Mouse (Mus musculus) hindbrain, postnatal 0 days (tissue): ENCODE results near the gene Ppil1. TPM values are rescaled to one million over a fixed set of nuclear protein-coding genes. Genes with fewer than 3 reads are reported as not detected.
A peak's percentile ranks its signal among the peaks of the same experiment; 100 is the strongest.

Source experiments
- ATAC-seq: fragments of 200-750 bp; cut with Nextera tagmentation; 2 replicates; pipeline ENCODE4 v1.8.0; 2017; ENCODE audit warnings: mild to moderate bottlenecking, moderate TSS enrichment, moderate library complexity
- DNase-seq: peaks from one replicate; pipeline ENCODE4 v3.0.0-alpha.2; 2015; ENCODE audit warnings: low spot score
- H3K27ac ChIP-seq: fragments of 300-500 bp; sonication (generic); 2 replicates; pipeline ENCODE4 v1.5.1; 2014; ENCODE audit warnings: mild to moderate bottlenecking
- H3K27me3 ChIP-seq: fragments of 300-500 bp; sonication (generic); 2 replicates; pipeline ENCODE4 v1.6.1; 2014; ENCODE audit warnings: low read length, mixed read lengths; ENCODE audit not compliant: insufficient read depth
- H3K36me3 ChIP-seq: fragments of 300-500 bp; sonication (generic); 2 replicates; pipeline ENCODE4 v1.6.1; 2014; ENCODE audit warnings: low read length, mixed read lengths; ENCODE audit not compliant: insufficient read depth
- H3K4me1 ChIP-seq: fragments of 300-500 bp; sonication (generic); 2 replicates; pipeline ENCODE4 v1.6.1; 2014; ENCODE audit warnings: antibody characterized with exemption, low read length, mixed read lengths; ENCODE audit not compliant: insufficient read depth
- H3K4me2 ChIP-seq: fragments of 300-500 bp; sonication (generic); 2 replicates; pipeline ENCODE4 v1.6.1; 2014; ENCODE audit warnings: low read depth, mild to moderate bottlenecking, low read length, moderate library complexity, mixed read lengths
- H3K4me3 ChIP-seq: fragments of 300-500 bp; sonication (generic); 2 replicates; pipeline ENCODE4 v1.5.1; 2014; ENCODE audit warnings: low read length
- H3K9ac ChIP-seq: fragments of 300-500 bp; sonication (generic); replicated peaks from 2 replicates; pipeline ENCODE4 v1.6.1; 2014; ENCODE audit warnings: mild to moderate bottlenecking, low read length, moderate library complexity, mixed read lengths
- H3K9me3 ChIP-seq: fragments of 300-500 bp; sonication (generic); 2 replicates; pipeline ENCODE4 v1.6.1; 2016; ENCODE audit warnings: low read length, mixed read lengths
- CTCF ChIP-seq: IDR thresholded peaks from 2 replicates; pipeline ENCODE4 v1.5.1; 2016; ENCODE audit warnings: antibody characterized with exemption, control low read depth, low read depth
- WGBS: fragments of 180-500 bp; shearing (Covaris S2); extraction: QIAGEN DNeasy Blood & Tissue Kit; methylation state at CpG from one replicate; pipeline ENCODE4 v1.1.7; 2014; 5-methylcytosine and 5-hydroxymethylcytosine counted together
- polyA plus RNA-seq: library from polyadenylated mRNA; unstranded; fragments of >200 nt; fragmentation: Nextera tagmentation; extraction: Ambion mirVana; gene quantifications from 2 replicates; pipeline ENCODE4 v1.2.1, GENCODE M21; 2015
- total RNA-seq: library from RNA; depleted of rRNA; stranded (reverse); fragments of >200 nt; gene quantifications from 2 replicates; pipeline ENCODE4 v1.2.3, GENCODE M21; 2014

Gene Ppil1
- total and polyA plus RNA-seq, 2 experiments from 2014 or later = 81.4 to 87.7 TPM

GRCm38 (mm10) chr17:29291793-29292192 lies 27.8 kb upstream of the Ppil1 start:
- Histone ChIP-seq H3K27me3 (no peaks in the 10 kb centered on the region), H3K4me1 (no peaks in the 10 kb centered on the region), H3K27ac (no peak overlapping the region), H3K9me3 (no peaks in the 10 kb centered on the region), H3K36me3 (peaks cover 17% of the 10 kb centered on the region), H3K9ac (no peak overlapping the region), H3K4me3 (no peak overlapping the region), H3K4me2 (no peak overlapping the region)
- ATAC-seq (no peak), DNase-seq (no peak)
- TF ChIP-seq CTCF = no peak
- 82% methylated on average over 7 of the region's 7 CpGs for WGBS

- Histone ChIP-seq H3K9ac (no peak overlapping the region), H3K4me1 (no peaks in the 10 kb centered on the region)
- ATAC-seq = peak; percentile 49; the same call in 1 of the 2 replicates
These were observed 18.4 kb upstream of the Ppil1 start for GRCm38 (mm10) chr17:29282216-29282952.

GRCm38 (mm10) chr17:29281541-29281940 lies 17.6 kb upstream of the Ppil1 start:
- WGBS = 80% methylated on average over 5 of the region's 5 CpGs
- Histone ChIP-seq H3K9me3 (no peaks in the 10 kb centered on the region), H3K4me3 (no peak overlapping the region), H3K4me1 (no peaks in the 10 kb centered on the region), H3K36me3 (peaks cover 6% of the 10 kb centered on the region; the same call in 1 of the 2 replicates), H3K9ac (no peak overlapping the region), H3K27me3 (no peaks in the 10 kb centered on the region), H3K27ac (no peak overlapping the region), H3K4me2 (no peak overlapping the region)
- ATAC-seq = no peak
- DNase-seq = no peak
- TF ChIP-seq CTCF = no peak

More at GRCm38 (mm10) chr17:29282216-29282952, 18.4 kb upstream of the Ppil1 start:
- WGBS = 32% methylated on average over 21 of the region's 21 CpGs
- Histone ChIP-seq H3K27ac (peak overlapping the region; percentile 23), H3K4me2 (no peak overlapping the region), H3K4me3 (no peak overlapping the region), H3K36me3 (peaks cover 6% of the 10 kb centered on the region; the same call in 1 of the 2 replicates), H3K27me3 (no peaks in the 10 kb centered on the region), H3K9me3 (no peaks in the 10 kb centered on the region)
- TF ChIP-seq CTCF = 0 out of 2 replicates have a peak, but pooled peaks have one; percentile 8
- DNase-seq = peak; percentile 32

- 95% methylated on average over 5 of the region's 5 CpGs for WGBS
- Histone ChIP-seq H3K27ac (no peak overlapping the region), H3K27me3 (no peaks in the 10 kb centered on the region), H3K4me3 (no peak overlapping the region), H3K36me3 (peaks cover 6% of the 10 kb centered on the region; the same call in 1 of the 2 replicates), H3K9me3 (no peaks in the 10 kb centered on the region), H3K4me2 (no peak overlapping the region), H3K9ac (no peak overlapping the region), H3K4me1 (no peaks in the 10 kb centered on the region)
- no peak for TF ChIP-seq CTCF
- no peak for DNase-seq
- no peak for ATAC-seq
These were observed 16.4 kb upstream of the Ppil1 start for GRCm38 (mm10) chr17:29280422-29280821.

- ATAC-seq (no peak), DNase-seq (no peak)
- no peaks in the 10 kb centered on the region; the same call in 1 of the 2 replicates for H3K36me3 ChIP-seq
- no peak overlapping the region for H3K27ac ChIP-seq
- H3K9ac ChIP-seq = no peak overlapping the region
- no peaks in the 10 kb centered on the region for H3K9me3 ChIP-seq
- no peak overlapping the region for H3K4me3 ChIP-seq
- TF ChIP-seq CTCF = no peak
- WGBS = 76% methylated on average over 11 of the region's 11 CpGs
- H3K27me3 ChIP-seq = no peaks in the 10 kb centered on the region
- H3K4me1 ChIP-seq = peaks cover 4% of the 10 kb centered on the region; the same call in 1 of the 2 replicates
- H3K4me2 ChIP-seq = no peak overlapping the region
These were observed 9.9 kb upstream of the Ppil1 start for GRCm38 (mm10) chr17:29273889-29274288.

GRCm38 (mm10) chr17:29273156-29273555 lies 9.2 kb upstream of the Ppil1 start:
- H3K9me3 ChIP-seq = no peaks in the 10 kb centered on the region
- H3K27me3 ChIP-seq = no peaks in the 10 kb centered on the region
- H3K9ac ChIP-seq = no peak overlapping the region
- H3K4me2 ChIP-seq = no peak overlapping the region
- no peak for TF ChIP-seq CTCF
- WGBS = 88% methylated on average over 7 of the region's 7 CpGs
- DNase-seq (no peak), ATAC-seq (no peak)
- no peak overlapping the region for H3K27ac ChIP-seq
- H3K4me3 ChIP-seq = no peak overlapping the region
- no peaks in the 10 kb centered on the region; the same call in 1 of the 2 replicates for H3K36me3 ChIP-seq
- peaks cover 4% of the 10 kb centered on the region; the same call in 1 of the 2 replicates for H3K4me1 ChIP-seq
